Mouse (Mus musculus): ENCODE results near the gene Gdf3. TPM values are rescaled to one million over a fixed set of nuclear protein-coding genes. Genes with fewer than 3 reads are reported as not detected.
A peak's percentile ranks its signal among the peaks of the same experiment; 100 is the strongest.

Gdf3 gene
- polyA plus RNA-seq, 1 experiment from 2014 or later, result not detected

DNA sequence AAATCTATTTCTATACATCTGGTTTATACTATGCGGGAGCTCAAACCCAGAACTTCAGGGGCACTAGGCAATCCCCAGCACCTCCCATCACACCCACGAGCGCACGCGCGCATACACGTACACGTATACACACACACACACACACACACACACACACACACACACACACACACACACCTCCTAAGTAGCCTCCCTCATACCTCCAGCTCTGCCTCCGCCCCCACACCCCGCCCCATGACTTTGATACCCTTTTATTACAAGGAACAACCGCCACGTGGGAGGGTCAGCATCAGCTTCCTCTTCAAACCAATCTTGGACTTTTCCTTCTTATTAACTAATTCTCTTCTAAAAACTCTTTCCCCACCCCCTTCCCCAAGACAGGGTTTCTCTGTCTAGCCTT lies 2.2 kb downstream of the Gdf3 start:
- no peak for ATAC-seq
- Histone ChIP-seq H3K36me3 (ENCODE audit: insufficient read depth, low read length) (no peaks in the 10 kb centered on the region), H3K9me3 (ENCODE audit: low read length) (no peaks in the 10 kb centered on the region), H3K9ac (replicated peaks; ENCODE audit: low read depth) (no peak overlapping the region), H3K27me3 (replicated peaks; ENCODE audit: insufficient read depth, low read length) (no peaks in the 10 kb centered on the region), H3K27ac (ENCODE audit: low read length) (no peak overlapping the region), H3K4me1 (ENCODE audit: insufficient read depth, low read depth, low read length) (no peaks in the 10 kb centered on the region), H3K4me2 (replicated peaks; ENCODE audit: low read depth, low read length) (no peak overlapping the region), H3K4me3 (ENCODE audit: low read depth, low read length) (no peak overlapping the region)
- 85% methylated on average over 12 of the region's 12 CpGs for WGBS
- no peak for DNase-seq (ENCODE audit: low spot score)
- TF ChIP-seq CTCF (IDR thresholded peaks at IDR 0.05) (no peak), EP300 (IDR thresholded peaks at IDR 0.05) (no peak)

DNA sequence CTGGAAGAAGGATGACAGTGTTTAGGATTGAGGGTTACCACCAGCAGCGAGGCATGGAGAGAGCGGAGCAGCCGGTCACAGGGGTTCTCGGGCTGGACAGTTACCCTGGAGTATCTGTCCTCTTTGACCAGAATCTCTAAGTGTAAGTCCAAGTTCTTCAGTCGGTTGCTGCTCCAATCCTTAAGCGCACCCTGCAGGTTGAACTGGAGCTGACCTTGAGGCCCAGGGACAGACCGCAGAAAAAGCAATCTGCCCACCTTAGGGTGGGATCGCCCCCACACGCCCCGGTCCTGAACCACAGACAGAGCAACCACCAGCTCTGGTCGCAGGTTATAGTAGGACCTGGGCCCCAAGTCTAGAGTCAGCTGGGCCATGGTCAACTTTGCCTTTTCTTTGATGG lies 3.2 kb downstream of the Gdf3 start:
- TF ChIP-seq CTCF (IDR thresholded peaks at IDR 0.05) (no peak), EP300 (IDR thresholded peaks at IDR 0.05) (no peak)
- no peak for ATAC-seq
- no peak overlapping the region for H3K4me2 ChIP-seq (replicated peaks; ENCODE audit: low read depth, low read length)
- no peaks in the 10 kb centered on the region for H3K9me3 ChIP-seq (ENCODE audit: low read length)
- no peaks in the 10 kb centered on the region for H3K36me3 ChIP-seq (ENCODE audit: insufficient read depth, low read length)
- H3K27ac ChIP-seq (ENCODE audit: low read length), result no peak overlapping the region
- no peak for DNase-seq (ENCODE audit: low spot score)
- no peaks in the 10 kb centered on the region for H3K27me3 ChIP-seq (replicated peaks; ENCODE audit: insufficient read depth, low read length)
- no peaks in the 10 kb centered on the region for H3K4me1 ChIP-seq (ENCODE audit: insufficient read depth, low read depth, low read length)
- no peak overlapping the region for H3K9ac ChIP-seq (replicated peaks; ENCODE audit: low read depth)
- no peak overlapping the region for H3K4me3 ChIP-seq (ENCODE audit: low read depth, low read length)
- WGBS, result 90% methylated on average over 11 of the region's 11 CpGs

DNA sequence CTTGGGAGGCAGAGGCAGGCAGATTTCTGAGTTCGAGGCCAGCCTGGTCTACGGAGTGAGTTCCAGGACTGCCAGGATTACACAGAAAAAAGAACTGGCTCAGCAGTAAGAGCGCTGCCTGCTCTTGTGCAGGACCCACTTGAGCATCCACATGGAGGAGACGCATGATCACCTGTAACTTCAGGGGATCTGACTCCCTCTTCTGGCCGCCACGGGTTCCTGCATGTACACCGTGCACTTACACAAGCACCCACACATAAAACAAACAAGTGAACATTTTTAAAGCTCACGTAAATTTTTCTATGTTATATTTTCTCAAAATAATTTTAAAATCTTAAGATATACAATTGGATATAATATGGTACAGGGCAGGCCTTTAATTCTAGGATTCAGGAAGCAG lies 4.4 kb downstream of the Gdf3 start:
- no peaks in the 10 kb centered on the region for H3K36me3 ChIP-seq (ENCODE audit: insufficient read depth, low read length)
- H3K9me3 ChIP-seq (ENCODE audit: low read length), result no peaks in the 10 kb centered on the region
- ATAC-seq (no peak), DNase-seq (ENCODE audit: low spot score) (no peak)
- no peaks in the 10 kb centered on the region for H3K27me3 ChIP-seq (replicated peaks; ENCODE audit: insufficient read depth, low read length)
- no peak overlapping the region for H3K4me3 ChIP-seq (ENCODE audit: low read depth, low read length)
- no peak overlapping the region for H3K4me2 ChIP-seq (replicated peaks; ENCODE audit: low read depth, low read length)
- TF ChIP-seq CTCF (IDR thresholded peaks at IDR 0.05) (peak; percentile 43), EP300 (IDR thresholded peaks at IDR 0.05) (no peak)
- no peak overlapping the region for H3K9ac ChIP-seq (replicated peaks; ENCODE audit: low read depth)
- WGBS, result 82% methylated on average over 8 of the region's 8 CpGs
- H3K4me1 ChIP-seq (ENCODE audit: insufficient read depth, low read depth, low read length), result no peaks in the 10 kb centered on the region
- H3K27ac ChIP-seq (ENCODE audit: low read length), result no peak overlapping the region

DNA sequence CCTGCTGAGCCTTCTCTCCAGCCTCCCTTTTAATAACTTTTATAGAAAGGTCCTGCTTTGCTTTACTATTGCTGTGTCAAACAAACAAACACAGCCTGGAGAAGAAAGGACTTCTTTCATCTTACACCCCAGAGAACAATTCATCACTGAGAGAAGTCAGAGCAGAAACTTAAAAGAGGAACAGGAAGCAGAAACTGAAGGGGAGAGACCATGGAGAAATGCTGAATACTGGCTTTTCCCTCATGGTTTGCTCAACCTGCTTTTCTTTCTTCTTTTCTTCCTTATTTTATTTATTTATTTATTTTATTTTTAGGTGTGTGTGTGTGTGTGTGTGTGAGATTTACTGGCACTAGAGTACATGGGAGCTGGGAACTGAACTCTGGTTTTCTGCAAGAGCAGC lies 5.6 kb downstream of the Gdf3 start:
- Histone ChIP-seq H3K4me2 (replicated peaks; ENCODE audit: low read depth, low read length) (no peak overlapping the region), H3K36me3 (ENCODE audit: insufficient read depth, low read length) (no peaks in the 10 kb centered on the region), H3K27me3 (replicated peaks; ENCODE audit: insufficient read depth, low read length) (no peaks in the 10 kb centered on the region), H3K9me3 (ENCODE audit: low read length) (no peaks in the 10 kb centered on the region), H3K4me1 (ENCODE audit: insufficient read depth, low read depth, low read length) (no peaks in the 10 kb centered on the region), H3K4me3 (ENCODE audit: low read depth, low read length) (no peak overlapping the region), H3K9ac (replicated peaks; ENCODE audit: low read depth) (no peak overlapping the region), H3K27ac (ENCODE audit: low read length) (no peak overlapping the region)
- peak; percentile 23 for DNase-seq (ENCODE audit: low spot score)
- no peak for ATAC-seq
- TF ChIP-seq EP300 (IDR thresholded peaks at IDR 0.05), result no peak
- TF ChIP-seq CTCF (IDR thresholded peaks at IDR 0.05), result no peak

DNA sequence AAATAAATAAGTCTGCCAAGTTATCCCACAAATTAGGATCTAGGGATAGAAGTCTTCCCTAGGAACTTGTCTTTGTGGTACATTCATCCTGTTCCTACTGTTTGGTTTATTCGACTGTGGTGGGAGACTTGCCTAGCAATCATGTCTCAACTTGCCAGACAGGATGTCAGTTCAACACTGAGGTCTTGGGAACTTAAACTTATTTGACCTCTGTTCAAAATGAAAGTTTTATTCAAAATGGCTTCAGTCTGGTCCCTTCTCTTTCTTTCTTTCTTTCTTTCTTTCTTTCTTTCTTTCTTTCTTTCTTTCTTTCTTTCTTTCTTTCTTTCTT lies 6.9 kb downstream of the Gdf3 start:
- Histone ChIP-seq H3K4me3 (ENCODE audit: low read depth, low read length) (peak overlapping the region; percentile 57), H3K4me2 (replicated peaks; ENCODE audit: low read depth, low read length) (peak overlapping the region; percentile 64), H3K27me3 (replicated peaks; ENCODE audit: insufficient read depth, low read length) (no peaks in the 10 kb centered on the region), H3K9me3 (ENCODE audit: low read length) (no peaks in the 10 kb centered on the region), H3K9ac (replicated peaks; ENCODE audit: low read depth) (no peak overlapping the region), H3K27ac (ENCODE audit: low read length) (peak overlapping the region; percentile 80), H3K4me1 (ENCODE audit: insufficient read depth, low read depth, low read length) (no peaks in the 10 kb centered on the region), H3K36me3 (ENCODE audit: insufficient read depth, low read length) (no peaks in the 10 kb centered on the region)
- DNase-seq (ENCODE audit: low spot score) (peak; percentile 63), ATAC-seq (peak; percentile 44; the same call in 1 of the 2 replicates)
- WGBS, result 3% methylated on average over 1 of the region's 1 CpGs
- TF ChIP-seq EP300 (IDR thresholded peaks at IDR 0.05), result no peak
- no peak for TF ChIP-seq CTCF (IDR thresholded peaks at IDR 0.05)

DNA sequence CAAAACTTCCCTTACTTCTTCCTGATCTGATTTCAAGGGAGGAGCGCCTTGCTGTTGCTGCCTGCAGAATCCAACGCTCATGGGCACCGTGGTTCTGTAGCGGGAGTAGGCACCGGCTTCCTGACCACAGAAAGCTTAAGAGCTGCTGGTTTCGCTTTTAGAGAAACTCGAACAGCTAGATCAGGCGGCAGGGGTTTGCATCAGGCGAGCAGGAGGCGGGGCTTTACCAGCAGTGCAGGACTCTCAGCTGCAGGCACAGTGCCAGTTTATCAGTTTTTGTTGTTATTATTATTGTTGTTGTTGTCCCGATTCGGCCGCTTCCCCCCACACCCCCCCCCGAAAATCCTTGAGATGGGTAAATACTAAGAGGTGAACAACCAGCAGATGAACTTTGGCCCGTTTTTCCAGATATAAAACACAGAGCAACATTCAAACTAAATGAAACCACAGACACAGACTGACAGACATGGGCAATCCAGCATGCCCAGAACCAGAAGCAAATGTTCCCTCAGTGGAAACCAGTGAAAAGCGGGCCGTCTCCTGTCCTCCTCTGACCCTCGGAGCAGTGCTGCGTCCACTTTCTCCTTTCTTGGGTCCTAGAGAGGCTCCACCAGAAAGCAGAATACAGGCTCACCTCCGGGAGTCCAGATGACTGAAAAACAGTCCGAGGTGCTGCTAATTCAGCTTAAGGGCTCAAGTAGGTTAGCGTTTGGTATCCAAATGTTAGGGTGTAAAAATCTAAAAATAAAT lies 7.5 kb downstream of the Gdf3 start, which contains the start of gene Apobec1:
Apobec1 (minus strand) TSS at position 203 of the 750 bp plus-strand sequence.
- Histone ChIP-seq H3K4me3 (ENCODE audit: low read depth, low read length) (peak within 1 kb of the TSS; percentile 57), H3K27me3 (replicated peaks; ENCODE audit: insufficient read depth, low read length) (no peaks in the 10 kb centered on the region), H3K4me1 (ENCODE audit: insufficient read depth, low read depth, low read length) (no peaks in the 10 kb centered on the region), H3K9ac (replicated peaks; ENCODE audit: low read depth) (peak within 1 kb of the TSS; percentile 34; the same call in 1 of the 2 replicates), H3K4me2 (replicated peaks; ENCODE audit: low read depth, low read length) (peak within 1 kb of the TSS; percentile 64), H3K9me3 (ENCODE audit: low read length) (no peaks in the 10 kb centered on the region), H3K27ac (ENCODE audit: low read length) (peak within 1 kb of the TSS; percentile 80), H3K36me3 (ENCODE audit: insufficient read depth, low read length) (no peaks in the 10 kb centered on the region)
- TF ChIP-seq CTCF (IDR thresholded peaks at IDR 0.05) (no peak), EP300 (IDR thresholded peaks at IDR 0.05) (no peak)
- DNase-seq (ENCODE audit: low spot score) (peak; percentile 92), ATAC-seq (peak; percentile 86)
- 1% methylated on average over 22 of the region's 22 CpGs for WGBS
